Mouse (Mus musculus): Measurements from ENCODE around the gene Cmss1.
A peak's percentile ranks its signal among the peaks of the same experiment; 100 is the strongest.

Cmss1 gene

DNA sequence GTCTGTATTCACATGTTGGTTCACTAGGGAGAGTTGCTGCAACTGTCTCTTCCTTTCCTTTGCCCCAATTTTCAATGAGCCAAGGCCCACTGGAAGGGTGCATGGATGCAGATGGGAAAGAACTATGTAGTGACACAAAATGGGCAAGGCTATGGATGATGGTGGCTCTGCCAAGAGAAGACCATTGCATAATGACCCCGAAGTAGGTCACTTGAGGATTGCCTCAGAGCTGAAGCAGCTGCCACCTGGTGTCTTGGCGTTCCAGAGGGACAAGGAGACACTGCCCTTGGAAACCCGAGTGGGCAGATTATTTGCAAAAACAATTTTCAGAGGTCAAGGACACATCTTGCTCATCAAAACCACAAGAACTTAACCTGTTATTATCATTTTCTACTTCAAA lies 257.6 kb downstream of the Cmss1 start:
- DNase-seq (ENCODE audit: low read depth, low spot score), result no peak

DNA sequence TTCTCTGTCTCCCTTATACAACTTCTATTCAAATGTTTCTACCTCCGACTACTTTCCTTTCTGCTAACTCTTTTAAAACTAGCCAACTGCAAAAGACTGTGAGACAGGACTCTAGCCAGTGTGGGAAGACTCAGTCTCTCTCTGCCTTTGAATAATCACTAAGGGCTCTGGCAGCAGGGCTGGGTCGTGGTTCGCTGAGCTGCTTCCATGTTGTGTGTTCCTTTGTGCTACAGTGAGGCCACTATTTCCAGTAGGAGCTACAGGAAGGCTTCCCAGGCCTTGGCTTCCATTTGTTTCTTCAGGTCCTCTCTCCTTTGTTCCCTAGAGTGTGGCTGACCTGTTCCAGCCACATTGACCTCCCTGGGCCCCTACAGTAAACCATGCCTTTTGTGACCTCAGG lies 260.4 kb downstream of the Cmss1 start:
- no peak for DNase-seq (ENCODE audit: low read depth, low spot score)

DNA sequence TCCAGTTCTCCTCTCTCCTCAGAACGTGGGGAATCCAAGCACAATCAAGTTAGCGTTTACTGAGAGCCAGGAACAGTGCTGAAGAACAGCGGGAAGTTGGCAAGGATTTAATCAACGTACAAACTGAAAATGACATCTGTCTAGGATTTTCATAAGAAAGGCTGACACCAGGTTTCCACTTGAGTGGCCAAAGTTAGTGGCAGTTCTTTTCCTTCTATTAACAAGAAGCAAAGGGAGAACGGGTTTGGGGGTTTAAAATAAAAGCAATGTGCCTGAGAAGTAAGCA lies 266.1 kb downstream of the Cmss1 start:
- DNase-seq (ENCODE audit: low read depth, low spot score), result no peak

DNA sequence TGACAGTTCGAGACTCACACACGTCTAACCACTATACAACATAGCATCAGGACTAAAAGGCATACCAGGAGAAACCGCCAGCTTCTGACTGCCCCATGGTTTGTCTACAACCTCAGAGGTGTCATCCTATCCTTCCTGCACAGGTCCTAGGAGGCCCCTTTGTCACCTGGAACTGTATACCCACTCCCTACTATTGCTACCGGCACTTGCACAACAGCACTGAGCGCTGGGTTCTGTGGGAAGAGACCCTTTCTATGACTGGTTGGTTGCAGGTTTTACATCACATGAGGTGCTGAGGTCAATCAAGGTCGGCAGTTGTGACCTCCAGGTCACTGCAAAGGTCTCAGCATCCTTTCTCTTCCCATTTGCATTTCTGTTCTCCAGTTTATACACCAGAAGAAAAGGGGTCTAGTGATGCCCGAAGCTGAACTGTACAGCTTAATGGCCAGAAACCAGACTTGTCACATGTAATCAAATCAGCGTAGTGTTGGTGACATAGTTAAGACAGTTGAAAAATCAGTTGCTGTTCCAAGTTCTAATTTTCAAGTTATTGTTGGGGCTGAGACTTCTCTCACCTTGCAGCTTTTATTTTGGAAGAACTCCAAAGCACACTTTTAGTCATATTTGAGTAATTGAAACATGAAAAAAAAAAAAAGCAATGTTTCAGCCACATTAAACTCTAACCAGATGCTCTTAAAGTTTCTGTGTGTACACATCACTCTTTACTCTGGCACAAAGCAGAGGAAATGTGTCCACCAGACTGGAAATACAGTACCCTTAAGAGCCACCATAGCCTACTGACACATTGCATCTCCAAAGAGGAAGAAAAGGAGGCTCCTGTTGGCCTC lies 266.7 kb downstream of the Cmss1 start:
- DNase-seq (ENCODE audit: low read depth, low spot score), result no peak

DNA sequence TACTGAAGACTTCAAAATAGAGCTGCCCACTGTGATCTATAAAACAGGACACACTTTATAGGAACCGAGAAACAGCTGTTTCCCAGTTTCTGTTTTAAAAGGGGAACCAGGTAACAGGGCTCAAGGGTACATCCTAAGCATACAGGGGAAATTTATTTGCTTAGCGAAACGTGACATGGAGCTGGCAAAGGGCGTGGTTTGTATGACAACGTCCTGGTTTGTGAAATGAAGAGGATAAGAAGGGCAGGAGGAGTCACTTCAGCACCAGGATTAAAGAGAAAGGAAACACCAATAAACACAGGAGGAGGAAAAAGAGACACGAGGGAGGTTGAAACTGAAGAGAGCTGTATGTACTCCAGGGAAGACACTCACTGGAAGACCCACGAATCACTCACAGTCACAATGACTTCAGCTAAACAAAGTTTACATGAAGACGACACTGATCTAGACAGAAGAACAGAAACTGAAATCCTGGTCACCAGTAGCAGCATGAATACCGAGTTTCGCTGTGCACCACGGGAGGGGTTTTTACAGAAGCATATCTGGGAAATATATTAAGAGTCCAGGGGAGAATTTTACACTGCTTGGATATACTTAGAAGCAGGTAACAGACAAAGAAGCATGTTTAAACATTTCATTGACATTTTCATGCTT lies 269.8 kb downstream of the Cmss1 start:
- no peak for DNase-seq (ENCODE audit: low read depth, low spot score)

DNA sequence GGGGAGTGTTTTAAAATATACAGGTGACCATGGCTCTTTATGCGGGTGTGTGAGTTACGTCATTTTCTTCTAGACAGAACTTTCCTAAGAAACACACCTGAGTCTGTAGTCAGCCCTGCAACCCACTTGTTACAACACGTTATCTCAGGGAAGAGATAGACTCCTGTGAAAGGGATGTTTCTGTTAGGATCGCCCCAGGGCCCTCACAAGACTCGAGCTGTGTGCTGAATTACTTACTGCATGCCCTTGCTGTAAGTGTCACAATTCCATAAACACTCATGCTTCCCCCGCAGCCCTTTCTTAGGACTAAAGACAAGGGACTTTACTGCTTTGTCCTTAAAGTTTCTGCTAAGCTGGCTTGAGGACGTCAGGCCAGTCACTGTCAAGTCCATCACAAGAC lies 274.4 kb downstream of the Cmss1 start:
- DNase-seq (ENCODE audit: low read depth, low spot score), result no peak

DNA sequence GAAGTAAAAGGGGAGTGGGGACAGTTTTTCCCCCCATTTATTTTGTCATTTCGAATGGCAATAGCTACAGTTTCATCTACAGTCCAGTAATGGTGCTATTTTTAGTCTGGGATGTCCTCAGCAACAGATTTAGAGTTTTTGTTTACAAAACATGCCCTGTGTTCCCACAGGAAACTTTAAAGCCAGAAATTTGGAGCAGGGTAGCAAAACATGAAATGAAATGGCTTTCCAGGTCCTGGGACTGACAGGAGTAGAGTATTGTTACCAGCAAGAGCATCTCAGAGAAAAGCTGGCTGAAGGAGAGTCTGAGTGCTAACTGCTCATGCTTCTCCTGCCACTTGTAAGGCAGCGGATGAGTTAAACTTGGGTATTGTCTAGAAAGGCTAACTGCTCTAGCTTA lies 276.6 kb downstream of the Cmss1 start:
- no peak for DNase-seq (ENCODE audit: low read depth, low spot score)

DNA sequence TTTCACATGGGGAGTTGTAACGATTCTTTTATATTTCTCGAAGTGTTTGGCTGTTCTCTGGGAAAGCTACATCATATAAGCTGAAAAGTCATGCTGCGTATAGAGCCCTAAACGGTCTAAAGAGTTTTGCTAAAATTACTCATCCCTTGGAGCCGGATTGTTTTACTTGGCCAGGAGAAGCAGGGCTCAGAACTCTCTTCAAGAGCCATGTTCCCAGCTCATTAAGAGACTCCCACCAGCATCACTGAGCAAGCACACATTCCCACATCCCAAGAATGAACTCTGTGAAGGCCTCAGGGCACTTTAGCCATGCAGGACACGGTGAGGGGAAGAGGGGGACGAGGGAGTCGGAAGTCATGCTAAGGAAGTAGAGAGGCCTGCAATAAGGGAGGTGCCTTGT lies 277.6 kb downstream of the Cmss1 start:
- no peak for DNase-seq (ENCODE audit: low read depth, low spot score)

DNA sequence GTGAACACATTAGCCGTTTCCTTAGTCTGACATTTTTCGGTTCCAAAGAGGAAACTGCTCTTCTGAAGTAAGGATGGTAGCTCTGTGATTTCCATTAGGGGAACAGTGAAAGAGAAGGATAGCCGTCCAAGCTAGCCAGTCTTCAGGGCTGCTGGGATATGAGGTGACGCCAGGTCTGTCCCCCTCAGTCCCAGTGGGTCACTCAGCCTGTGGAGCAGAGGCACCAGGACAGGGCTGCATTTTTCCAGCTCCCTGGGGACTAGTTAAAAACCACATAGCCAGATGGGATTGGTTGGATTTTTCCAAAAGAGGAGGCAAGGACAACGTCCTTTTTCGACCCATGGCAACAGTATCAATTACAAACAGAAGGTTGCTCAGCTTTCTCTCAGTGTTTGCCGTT lies 279.7 kb downstream of the Cmss1 start:
- DNase-seq (ENCODE audit: low read depth, low spot score), result no peak

DNA sequence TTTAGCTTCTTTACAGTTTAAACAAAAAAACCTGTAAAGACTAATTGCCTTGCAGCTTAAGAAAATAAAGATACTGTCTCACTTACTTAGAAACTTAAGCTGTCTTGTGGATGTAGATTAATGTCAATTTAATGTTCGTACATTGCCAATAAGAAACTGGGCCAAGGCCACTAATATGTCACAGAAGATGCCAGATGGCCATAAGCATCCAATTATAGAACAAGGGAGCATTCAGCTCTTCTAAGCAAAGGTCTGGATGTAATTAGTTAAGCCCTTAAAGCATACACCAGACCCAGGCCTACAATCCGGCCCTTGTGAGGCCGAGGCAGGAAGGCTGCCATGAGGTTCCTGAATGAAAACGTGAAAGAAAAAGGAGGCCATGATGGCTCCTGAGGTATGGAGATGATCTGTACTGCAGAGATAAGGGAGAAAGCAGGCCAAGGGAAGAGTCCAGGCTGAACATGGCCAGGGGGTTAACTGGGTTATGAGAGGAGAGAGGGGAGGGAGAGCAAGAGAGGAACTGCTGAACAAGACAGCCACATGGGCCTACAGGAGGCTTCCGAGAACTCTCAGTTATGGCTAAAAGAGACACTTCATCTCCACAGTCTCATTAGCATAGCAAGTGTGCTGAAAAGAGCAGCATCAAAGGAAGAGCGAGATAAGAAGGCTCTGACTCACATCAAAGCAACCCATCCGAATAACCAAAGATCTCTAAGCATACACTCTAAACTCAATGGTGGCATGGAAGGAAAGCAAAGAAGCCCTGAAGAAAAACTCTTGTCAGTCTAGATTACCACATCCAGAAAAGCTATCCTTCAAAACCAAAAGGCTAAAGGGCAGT lies 287.2 kb downstream of the Cmss1 start:
- DNase-seq (ENCODE audit: low read depth, low spot score), result no peak

DNA sequence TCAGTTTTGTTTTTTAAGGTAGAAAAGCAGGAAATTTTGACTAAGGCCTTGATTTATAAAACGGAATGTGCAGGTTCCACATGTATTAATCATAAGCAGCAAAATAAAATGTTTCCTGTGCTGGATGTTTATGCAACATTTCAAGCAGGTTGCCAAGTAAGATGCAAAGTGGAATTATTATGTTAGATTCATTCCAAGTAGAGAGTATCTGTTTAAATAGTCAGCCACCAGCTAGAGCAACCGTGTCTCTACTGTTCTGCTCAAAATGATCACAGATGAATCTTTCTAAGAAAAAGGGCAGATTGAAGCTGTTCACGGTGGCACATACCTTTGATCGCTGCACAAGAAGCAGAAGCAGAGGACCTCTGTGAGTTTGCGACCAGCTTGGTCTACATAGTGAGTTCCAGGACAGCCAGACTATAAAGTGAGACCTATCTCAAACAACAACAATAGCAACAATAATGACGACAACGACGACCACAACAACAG lies 288.0 kb downstream of the Cmss1 start:
- DNase-seq (ENCODE audit: low read depth, low spot score), result no peak

DNA sequence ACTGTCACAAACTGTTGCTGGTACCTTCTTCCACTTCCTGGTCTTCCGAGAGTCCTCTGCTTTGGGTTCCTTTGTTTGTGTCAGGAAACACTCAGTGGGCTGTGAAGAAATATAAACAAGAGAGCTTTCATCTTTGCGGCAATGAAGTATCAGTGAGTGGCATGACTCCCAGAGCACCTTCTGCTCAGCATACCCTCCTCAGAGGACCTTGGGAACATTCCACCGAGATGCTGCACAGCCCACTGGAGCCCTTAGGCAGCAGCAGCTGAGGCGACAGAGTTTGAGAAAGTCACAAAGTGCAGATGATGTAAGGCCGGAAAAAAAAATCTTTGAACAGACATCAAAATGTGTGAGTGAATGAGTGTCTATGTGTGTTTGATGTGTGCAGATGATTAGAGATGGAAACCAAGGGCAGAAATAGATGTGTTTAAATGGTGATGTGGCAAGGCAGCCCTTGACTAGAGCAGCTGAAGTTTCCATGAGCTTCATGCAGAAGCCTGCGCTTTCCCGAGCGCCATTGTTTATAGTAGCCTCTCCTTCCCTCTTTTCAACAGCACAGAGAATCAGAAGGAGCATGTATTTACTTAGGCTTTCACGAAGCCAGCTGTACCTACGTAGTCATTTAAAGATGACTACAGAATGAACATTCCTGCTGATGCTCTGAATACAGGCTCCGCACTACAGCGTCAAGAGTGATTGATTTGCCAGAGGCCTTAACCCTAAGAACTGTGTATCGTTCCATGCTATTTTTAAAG lies 288.6 kb downstream of the Cmss1 start:
- no peak for DNase-seq (ENCODE audit: low read depth, low spot score)

DNA sequence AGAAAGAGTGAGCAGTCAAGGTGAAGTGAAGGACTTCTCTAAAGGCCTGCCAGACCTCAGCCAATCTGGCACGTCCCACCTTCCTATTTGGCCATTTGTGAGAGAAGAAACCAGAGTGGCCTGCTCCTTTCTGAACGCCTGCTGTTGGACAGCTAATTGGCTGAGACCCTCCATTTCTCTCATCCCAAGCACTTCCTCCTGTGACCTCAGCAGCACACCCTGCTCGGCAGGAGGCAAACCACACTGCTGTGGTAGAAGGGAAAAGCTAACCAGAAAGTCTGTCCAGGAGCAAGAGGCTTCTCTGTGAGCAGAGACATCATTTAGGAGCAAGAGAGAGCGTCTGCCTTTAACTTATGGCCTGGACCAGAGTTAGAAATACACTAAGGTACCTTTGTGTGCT lies 289.5 kb downstream of the Cmss1 start:
- no peak for DNase-seq (ENCODE audit: low read depth, low spot score)

DNA sequence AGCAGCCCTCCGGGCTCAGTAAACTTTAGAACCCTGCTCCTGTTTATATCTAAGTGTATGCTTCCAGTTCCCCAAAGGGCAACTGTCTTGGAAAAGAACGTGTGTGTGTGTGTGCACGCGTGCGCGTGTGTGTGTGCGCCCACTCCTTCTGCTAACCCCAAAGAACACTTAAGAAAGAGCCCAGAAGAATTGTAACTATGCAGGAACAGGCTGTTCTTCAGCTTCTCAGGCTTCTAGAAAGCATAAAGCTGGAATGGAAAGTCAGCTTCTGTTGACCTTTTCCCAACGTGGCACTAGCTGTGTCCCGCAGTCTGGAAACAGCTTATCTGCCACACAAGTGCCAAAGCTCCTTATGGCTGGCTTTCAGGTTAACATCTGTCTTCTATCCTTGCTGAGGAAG lies 291.6 kb downstream of the Cmss1 start:
- no peak for DNase-seq (ENCODE audit: low read depth, low spot score)

DNA sequence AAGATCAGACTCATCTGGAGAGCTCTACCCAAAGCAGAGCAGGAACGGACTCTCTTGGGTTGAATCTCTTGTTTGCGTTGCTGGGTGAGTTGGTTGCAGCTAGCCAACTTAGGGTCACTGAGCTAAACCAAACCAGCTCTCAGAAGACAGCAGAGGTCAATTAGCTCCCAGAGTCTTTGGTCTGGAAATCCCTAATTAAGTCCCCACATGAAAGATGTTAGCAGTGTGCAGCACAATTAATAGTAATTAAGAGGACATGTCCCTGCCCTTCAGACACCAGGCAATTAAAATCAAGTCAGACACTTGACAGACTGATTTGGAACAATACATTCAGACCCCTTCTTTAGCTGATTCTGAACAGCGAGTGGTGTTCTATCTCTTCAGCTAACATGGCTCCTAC lies 292.4 kb downstream of the Cmss1 start:
- DNase-seq (ENCODE audit: low read depth, low spot score), result no peak

DNA sequence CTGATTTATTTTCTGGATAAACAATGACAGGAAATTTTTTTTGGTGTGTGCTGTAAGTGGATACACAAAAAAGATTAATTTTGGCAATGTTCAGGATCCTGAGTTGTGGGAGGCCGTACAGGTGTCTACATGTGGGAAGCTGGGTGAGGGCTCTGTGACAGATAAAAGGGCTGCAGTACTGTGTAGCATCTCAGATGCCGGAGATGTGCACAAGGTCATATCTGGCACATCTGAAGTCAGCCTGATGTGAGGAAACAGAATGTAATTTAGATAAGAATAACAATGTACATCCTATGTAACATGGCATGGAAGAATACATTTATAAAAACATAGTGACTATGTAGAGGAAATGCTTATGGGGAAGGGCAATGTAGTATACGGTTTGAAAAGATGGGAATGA lies 293.2 kb downstream of the Cmss1 start:
- DNase-seq (ENCODE audit: low read depth, low spot score), result no peak

DNA sequence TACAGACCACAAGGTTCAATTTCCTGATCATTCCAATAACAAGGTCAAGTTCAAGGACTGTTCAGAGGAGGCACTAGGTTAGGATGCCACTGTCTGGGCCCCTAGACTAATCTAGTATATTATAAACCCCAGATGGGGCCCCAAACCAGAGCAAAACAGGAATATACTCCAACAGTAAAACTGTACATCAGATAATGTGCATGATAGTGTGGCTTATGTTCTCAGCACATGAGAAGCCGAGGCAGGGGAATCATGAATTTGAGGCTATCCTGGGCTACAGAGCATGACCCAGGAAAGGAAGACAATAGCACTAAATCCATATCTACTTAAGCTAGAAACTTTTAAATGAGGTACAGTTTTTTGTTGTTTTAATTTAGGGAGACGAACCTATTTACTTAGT lies 294.5 kb downstream of the Cmss1 start:
- no peak for DNase-seq (ENCODE audit: low read depth, low spot score)

DNA sequence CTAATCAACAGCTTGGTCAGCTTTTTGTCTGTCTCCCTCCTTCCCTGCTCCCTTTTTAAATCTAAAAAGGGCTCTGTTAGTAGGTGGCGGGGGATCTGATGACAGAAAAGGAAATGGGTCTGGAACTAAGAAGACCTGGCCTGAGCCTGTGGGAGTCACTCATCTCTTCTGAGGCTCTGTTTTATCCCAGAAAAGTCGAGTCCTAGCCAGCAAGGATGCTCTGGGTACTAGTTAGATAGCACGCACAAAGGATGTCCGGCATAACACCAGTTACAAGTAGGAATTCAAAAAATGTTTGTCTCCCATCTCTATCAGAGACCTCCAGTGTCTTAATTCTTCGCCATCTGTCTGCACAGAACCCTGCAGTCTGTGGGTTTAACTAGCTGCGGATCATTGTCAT lies 301.2 kb downstream of the Cmss1 start:
- no peak for DNase-seq (ENCODE audit: low read depth, low spot score)

DNA sequence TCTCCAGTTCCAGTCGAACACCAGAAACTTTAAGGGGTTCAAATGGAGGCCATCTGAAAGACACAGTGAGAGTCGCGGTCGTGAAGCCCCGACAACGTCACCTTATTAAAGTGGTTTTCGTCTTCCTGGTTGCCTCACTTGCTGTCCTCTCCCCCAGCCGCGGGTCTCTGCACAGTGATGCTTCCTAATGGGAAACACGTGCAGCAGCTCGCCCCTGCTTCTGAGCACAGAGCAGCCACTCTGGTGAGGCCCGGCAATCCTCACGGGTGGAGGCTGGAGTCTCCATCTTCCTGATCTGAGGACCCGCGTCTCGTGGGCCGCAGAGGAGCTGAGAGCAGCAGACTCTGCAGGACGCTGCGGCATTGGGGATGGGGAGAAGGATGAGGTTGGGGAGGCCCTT lies 302.9 kb downstream of the Cmss1 start:
- peak; percentile 62 for DNase-seq (ENCODE audit: low read depth, low spot score)

DNA sequence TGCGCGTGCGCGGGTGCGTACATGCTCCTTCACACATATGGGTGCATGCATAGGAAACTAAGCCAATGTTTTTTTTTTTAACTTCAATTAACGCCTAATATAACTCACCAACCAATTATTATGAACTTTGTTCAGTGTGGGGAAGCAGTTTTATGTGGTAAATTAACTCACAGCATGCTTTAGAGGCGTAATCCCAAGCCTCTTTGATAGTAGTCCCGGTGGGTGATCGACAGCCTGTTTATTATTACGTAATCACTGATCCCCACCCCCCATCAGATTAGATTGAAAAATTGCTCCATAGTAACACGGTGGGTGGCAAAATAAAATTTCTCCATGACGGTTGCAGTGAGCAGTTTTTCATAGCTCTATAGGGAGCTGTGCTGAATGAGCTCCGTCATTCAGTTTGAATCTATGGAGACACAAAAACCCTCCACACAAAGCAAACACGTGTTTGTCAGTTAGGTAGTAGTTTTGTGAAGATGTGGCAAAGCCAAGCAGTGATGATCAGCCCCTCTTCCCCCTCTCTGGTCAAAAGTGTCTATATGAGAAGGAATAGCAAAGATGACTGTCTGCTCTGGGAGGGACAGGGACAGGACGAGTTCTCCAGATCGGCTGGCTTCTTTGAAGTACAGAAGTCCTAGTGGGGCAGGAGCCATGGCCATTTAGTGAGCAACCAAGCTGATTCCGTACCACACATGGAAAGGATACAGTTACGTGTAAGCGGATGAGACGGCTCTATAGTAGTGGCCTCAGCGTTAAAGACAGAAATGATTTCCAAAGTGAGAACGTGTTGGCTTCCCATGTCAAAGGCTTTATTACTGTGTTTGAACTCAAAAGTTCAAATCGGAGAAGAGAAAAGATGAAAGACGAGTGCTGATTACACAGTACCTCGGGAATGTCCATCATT lies 303.6 kb downstream of the Cmss1 start:
- DNase-seq (ENCODE audit: low read depth, low spot score), result no peak
